Mouse (Mus musculus) testis, adult 2 months (tissue): Measurements from ENCODE around the gene Mapkapk2. TPM values are rescaled to one million over a fixed set of nuclear protein-coding genes. Genes with fewer than 3 reads are reported as not detected.
"Not testable (repeated sequence)": the region's sequence is repeated elsewhere in the genome, so short reads cannot be mapped to it uniquely, and the experiment has no call there.

Experiments used
- H3K27ac ChIP-seq: fragments of 200-500 bp; 2 replicates; pipeline ENCODE4 v1.5.1; 2012; ENCODE audit warnings: low read depth, low read length; ENCODE audit not compliant: control insufficient read depth, insufficient read depth
- H3K27me3 ChIP-seq: fragments of 200-500 bp; 2 replicates; pipeline ENCODE4 v1.6.1; 2012; ENCODE audit warnings: mild to moderate bottlenecking, low read length, moderate library complexity; ENCODE audit not compliant: control insufficient read depth, insufficient read depth
- H3K36me3 ChIP-seq: fragments of 200-500 bp; 2 replicates; pipeline ENCODE4 v1.6.1; 2012; ENCODE audit warnings: mild to moderate bottlenecking, low read length; ENCODE audit not compliant: control insufficient read depth, insufficient read depth
- H3K4me1 ChIP-seq: fragments of 200-500 bp; 2 replicates; pipeline ENCODE4 v1.6.1; 2012; ENCODE audit warnings: low read length; ENCODE audit not compliant: control insufficient read depth, insufficient read depth
- H3K4me3 ChIP-seq: fragments of 200-500 bp; 2 replicates; pipeline ENCODE4 v1.5.1; 2012; ENCODE audit warnings: low read depth, mild to moderate bottlenecking, low read length, moderate library complexity, mixed read lengths; ENCODE audit not compliant: control insufficient read depth
- CTCF ChIP-seq: fragments of 200-500 bp; IDR thresholded peaks from 2 replicates; pipeline ENCODE4 v1.5.1; 2012; ENCODE audit warnings: low read depth, mild to moderate bottlenecking, inconsistent platforms, low read length, moderate library complexity; ENCODE audit not compliant: control insufficient read depth, insufficient read depth, insufficient replicate concordance
- POLR2A ChIP-seq: fragments of 200-500 bp; IDR thresholded peaks from 2 replicates; pipeline ENCODE4 v1.6.1; 2012; ENCODE audit warnings: low read depth, mild to moderate bottlenecking, inconsistent platforms, low read length, moderate library complexity; ENCODE audit not compliant: control insufficient read depth
- polyA plus RNA-seq: library from polyadenylated mRNA; depleted of rRNA; stranded (reverse); fragments of >200 nt; gene quantifications from 2 replicates; pipeline ENCODE4 v1.2.3, GENCODE M21; 2012; rRNA removed

Mapkapk2 gene
- polyA plus RNA-seq: 13.2 and 14.7 TPM in 2 replicates

DNA sequence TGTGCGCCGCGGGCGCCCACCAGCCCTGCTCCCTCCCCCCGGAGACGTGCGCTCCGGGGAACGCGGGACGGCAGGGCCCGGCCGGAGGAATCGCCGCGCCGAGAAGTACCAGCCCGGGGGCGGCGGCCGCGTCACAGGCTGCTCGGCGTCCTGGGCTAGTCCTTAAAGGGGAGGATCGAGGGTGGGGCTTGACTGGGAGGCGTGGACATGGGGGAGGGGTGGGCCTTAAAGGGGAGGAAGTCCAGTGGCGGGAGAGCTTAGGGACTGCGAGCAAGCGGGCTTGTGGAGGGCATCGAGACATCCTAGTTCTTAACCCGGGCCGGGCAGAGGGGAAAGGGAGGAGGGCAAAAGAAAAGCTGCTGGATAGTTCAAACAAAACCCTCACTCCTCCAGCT, at the start of gene Mapkapk2:
Mapkapk2 (minus strand) TSS at position 127 of the 395 bp plus-strand sequence.
- peak within 1 kb of the TSS; percentile 69 for H3K27ac ChIP-seq
- H3K4me1 ChIP-seq: peaks cover 7% of the 10 kb centered on the region
- TF ChIP-seq POLR2A (peak; percentile 83), CTCF (no peak)
- peak within 1 kb of the TSS; percentile 95 for H3K4me3 ChIP-seq
- H3K36me3 ChIP-seq: no peaks in the 10 kb centered on the region
- H3K27me3 ChIP-seq: no peaks in the 10 kb centered on the region

DNA sequence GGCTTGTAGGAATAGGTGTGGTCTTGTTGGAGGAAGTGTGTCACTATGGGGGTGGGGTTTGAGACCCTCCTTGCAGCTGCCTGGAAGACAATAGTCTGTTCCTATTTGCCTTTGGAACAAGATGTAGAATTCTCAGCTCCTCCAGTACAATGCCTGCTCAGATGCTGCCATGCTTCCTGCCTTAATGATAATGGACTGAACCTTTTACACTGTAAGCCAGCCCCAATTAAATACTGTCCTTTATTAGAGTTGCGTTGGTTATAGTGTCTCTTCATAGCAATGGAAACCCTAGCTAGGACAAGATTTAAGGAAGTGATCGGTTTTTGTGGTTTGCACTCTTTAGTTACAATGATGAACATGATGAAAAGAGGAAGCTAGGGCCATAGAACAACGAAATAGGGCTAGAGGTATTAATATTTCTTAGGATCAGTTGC, 48.6 kb upstream of the Mapkapk2 start:
- Histone ChIP-seq H3K36me3 (no peaks in the 10 kb centered on the region), H3K4me1 (no peaks in the 10 kb centered on the region; the same call in 1 of the 2 replicates), H3K27me3 (no peaks in the 10 kb centered on the region), H3K27ac (no peak overlapping the region), H3K4me3 (no peak overlapping the region)
- TF ChIP-seq CTCF (no peak), POLR2A (no peak)

DNA sequence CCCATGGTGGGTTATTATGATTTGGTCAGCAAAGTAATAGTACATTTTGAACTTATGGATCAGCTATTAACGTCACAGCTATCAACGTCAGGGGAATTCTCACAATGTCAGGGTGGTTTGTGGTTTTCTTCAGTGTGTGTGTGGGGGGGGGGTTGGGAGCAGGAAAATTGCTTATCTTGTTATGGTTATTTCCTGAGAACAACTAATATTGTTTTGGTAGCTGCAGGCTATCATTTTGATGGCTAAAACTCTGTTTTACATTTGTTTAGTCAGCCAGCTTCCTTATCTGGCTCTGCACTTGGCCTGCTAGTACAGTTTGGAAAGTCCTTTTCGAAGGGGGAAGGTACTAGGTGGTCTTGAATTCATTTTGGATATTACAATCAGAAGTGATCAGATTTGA, 47.6 kb upstream of the Mapkapk2 start:
- not testable (repeated sequence) for H3K4me3 ChIP-seq, H3K36me3 ChIP-seq, H3K27me3 ChIP-seq, H3K27ac ChIP-seq, H3K4me1 ChIP-seq

DNA sequence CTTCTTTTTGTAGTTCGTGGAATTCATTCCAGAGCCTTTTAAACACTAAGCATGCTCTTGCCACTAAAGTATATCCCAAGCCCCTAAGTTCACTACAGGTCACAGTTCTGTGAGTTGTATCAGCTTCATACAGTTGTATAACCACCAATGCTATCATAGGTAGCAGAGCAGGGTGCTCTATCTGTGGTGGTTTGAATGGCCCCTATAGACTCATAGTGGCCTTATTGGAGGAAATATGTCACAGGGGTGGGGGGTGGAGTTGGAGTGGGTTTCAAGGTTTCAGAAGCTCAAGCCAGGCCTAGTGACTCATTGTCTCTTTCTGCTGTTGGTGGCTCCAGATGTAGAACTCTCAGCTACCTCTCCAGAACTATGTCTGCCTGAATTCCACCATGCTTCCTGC, 44.8 kb upstream of the Mapkapk2 start:
- no peak overlapping the region for H3K4me3 ChIP-seq
- TF ChIP-seq CTCF (no peak), POLR2A (no peak)
- no peak overlapping the region for H3K27ac ChIP-seq
- no peaks in the 10 kb centered on the region for H3K36me3 ChIP-seq
- no peaks in the 10 kb centered on the region for H3K27me3 ChIP-seq
- peaks cover 7% of the 10 kb centered on the region; the same call in 1 of the 2 replicates for H3K4me1 ChIP-seq

DNA sequence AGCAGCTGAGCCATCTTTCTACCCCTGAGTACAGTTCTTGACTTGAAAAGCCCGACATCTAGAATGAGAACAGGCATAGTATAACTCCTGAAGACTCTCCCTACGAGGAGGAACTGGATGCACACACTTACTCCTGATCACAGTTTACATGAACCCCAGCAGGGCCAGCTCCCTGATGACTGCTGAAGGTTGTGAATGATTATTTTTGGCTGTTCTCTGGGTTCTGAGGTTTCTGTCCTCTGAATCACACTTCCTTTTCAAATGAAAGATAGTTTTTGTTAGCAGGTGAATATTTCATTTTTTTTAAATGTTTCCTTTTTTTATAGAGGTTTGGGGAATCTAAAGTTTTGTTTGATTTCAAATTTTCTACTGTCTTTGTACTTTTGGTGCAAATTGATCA, 43.8 kb upstream of the Mapkapk2 start:
- Histone ChIP-seq H3K4me1 (peaks cover 7% of the 10 kb centered on the region; the same call in 1 of the 2 replicates), H3K27ac (no peak overlapping the region), H3K36me3 (no peaks in the 10 kb centered on the region), H3K27me3 (no peaks in the 10 kb centered on the region), H3K4me3 (no peak overlapping the region)
- no peak for TF ChIP-seq CTCF
- TF ChIP-seq POLR2A: no peak

DNA sequence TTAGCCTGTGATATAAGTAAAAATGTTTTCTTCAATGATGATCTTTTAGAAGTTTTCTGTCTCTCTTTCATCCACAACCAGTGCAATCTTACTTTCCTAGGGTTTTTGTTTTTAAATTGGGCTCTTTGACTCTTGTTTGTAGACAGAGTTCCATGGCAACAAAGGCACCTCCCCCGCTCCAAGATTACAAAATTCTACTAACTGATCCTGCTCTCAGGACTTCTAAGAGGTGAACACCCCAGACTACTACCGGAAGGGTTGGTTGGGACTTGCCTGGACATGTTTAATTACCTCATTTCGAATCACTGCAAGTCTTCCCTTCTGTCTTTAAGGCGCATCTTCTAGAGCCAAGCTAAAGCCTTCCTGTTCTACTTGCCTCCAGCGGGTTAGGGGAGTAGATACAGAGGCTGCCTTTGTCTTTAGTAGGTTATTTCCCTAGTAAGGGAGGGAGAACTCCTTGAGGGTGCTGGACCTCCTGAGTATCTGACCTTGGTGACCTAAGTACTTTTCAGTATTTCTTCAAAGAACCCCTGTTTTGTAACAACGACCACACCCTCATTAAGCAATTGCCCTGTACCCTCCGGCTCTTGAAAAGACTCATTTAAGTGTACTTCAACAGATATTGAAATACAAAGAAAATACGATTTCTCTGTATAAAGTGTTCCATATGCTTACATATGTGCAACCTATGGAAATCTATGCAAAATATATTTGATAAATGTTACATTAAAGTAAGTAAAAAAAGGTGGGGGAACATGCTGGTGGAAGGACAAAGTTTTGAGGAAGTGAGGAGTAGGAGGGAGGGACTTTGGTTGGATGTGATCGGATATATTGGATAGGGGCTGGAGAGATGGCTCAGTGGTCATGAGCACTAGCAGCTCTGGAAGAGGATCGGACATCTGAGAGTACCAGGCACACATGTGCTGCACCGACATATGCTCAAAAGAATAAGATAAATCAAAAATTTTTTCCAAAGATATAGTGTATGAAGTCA, 41.8 kb upstream of the Mapkapk2 start:
- H3K4me1 ChIP-seq: peaks cover 9% of the 10 kb centered on the region
- TF ChIP-seq CTCF: no peak
- TF ChIP-seq POLR2A: no peak
- H3K27ac ChIP-seq: peak overlapping the region; percentile 53; the same call in 1 of the 2 replicates
- H3K4me3 ChIP-seq: peak overlapping the region; percentile 73
- H3K27me3 ChIP-seq: no peaks in the 10 kb centered on the region
- H3K36me3 ChIP-seq: no peaks in the 10 kb centered on the region

DNA sequence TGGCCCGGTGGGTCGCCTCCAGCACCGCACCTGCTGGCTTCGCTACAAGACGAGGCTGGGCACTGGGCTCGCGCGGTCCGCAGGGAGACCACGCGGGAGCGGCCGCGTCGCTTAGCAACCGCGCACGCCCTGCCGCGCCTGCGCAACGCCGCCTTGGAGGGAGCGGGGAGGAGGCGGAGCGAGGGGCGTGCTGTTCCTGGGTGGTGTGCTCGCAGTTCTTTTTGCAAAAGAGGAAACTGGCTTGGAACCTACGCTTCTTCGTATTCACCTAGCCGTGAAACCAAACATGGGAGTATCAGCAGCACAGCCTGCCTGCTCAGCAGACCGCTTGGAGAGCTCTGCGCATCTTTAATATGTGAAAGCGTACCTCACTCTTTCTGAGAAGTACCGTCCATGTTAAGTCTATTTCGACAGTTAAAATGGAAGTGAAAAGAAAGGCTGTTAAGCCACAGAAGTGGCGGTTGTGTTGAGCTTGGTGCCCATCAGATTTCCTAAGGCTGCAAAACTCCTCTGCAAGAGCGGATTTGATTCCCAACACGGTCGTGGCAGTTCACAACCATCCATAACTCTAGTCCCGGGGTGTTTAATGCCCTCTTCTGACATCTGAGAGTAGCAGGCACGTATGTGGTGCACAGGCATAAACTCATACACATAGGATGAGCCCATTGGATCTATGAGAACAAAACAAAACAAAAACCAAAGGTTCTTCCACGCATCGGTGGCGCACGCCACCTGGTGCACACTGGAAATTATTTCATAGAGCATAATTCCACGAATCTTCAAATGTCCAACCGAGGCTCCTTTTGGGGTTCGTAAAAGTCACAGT, 40.8 kb upstream of the Mapkapk2 start, which contains the start of gene Dyrk3:
Dyrk3 (minus strand) TSS at position 150 of the 826 bp plus-strand sequence.
- Histone ChIP-seq H3K4me1 (peaks cover 9% of the 10 kb centered on the region), H3K36me3 (no peaks in the 10 kb centered on the region), H3K27ac (peak within 1 kb of the TSS; percentile 68), H3K4me3 (peak within 1 kb of the TSS; percentile 92), H3K27me3 (no peaks in the 10 kb centered on the region)
- TF ChIP-seq POLR2A (peak; percentile 72), CTCF (peak; percentile 21; the same call in 1 of the 2 replicates)
